Mouse (Mus musculus): ENCODE measurements around the gene Slc18a3. TPM values are rescaled to one million over a fixed set of nuclear protein-coding genes. Genes with fewer than 3 reads are reported as not detected.

Slc18a3 gene
- polyA plus RNA-seq, 1 experiment from 2014 or later = 0.09 TPM

GRCm38 (mm10) chr14:32418747-32419146 lies 45.9 kb downstream of the Slc18a3 start:
- H3K9ac ChIP-seq = no peak overlapping the region
- no peak overlapping the region for H3K4me2 ChIP-seq

More at GRCm38 (mm10) chr14:32418747-32419146, 45.9 kb downstream of the Slc18a3 start:
- WGBS = 75% methylated on average over 11 of the region's 11 CpGs
- no peaks in the 10 kb centered on the region for H3K36me3 ChIP-seq (ENCODE audit: insufficient read depth)
- DNase-seq (no peak), ATAC-seq (ENCODE audit: insufficient read depth) (no peak)
- no peaks in the 10 kb centered on the region for H3K4me1 ChIP-seq (ENCODE audit: insufficient read depth)
- no peaks in the 10 kb centered on the region; the same call in 1 of the 2 replicates for H3K9me3 ChIP-seq (ENCODE audit: low read depth, low read length)
- TF ChIP-seq CTCF (IDR thresholded peaks at IDR 0.05; ENCODE audit: low read depth) = no peak
- no peak overlapping the region for H3K27ac ChIP-seq (ENCODE audit: low read depth)
- no peaks in the 10 kb centered on the region for H3K27me3 ChIP-seq (ENCODE audit: insufficient read depth, low read length)
- H3K4me3 ChIP-seq (ENCODE audit: low read depth, low read length) = no peak overlapping the region

Other genes with a start within 250 kb of the Slc18a3 start
- gene Ogdhl, start 142.8 kb downstream of the Slc18a3 start, polyA plus RNA-seq (2014; fragmentation: Nextera tagmentation; extraction: Ambion mirVana) = 10.6 and 11.0 TPM in 2 replicates
- gene 1700024G13Rik, start 76.5 kb downstream of the Slc18a3 start, polyA plus RNA-seq (2014; fragmentation: Nextera tagmentation; extraction: Ambion mirVana) = not detected in 2 replicates
- gene Chat, start 1.1 kb upstream of the Slc18a3 start, polyA plus RNA-seq (2014; fragmentation: Nextera tagmentation; extraction: Ambion mirVana) = not detected in 2 replicates
- 18.4 and 18.8 TPM in 2 replicates for gene Ercc6, start 48.7 kb upstream of the Slc18a3 start, polyA plus RNA-seq (2014; fragmentation: Nextera tagmentation; extraction: Ambion mirVana)
- gene Prrxl1, start 134.6 kb upstream of the Slc18a3 start, polyA plus RNA-seq (2014; fragmentation: Nextera tagmentation; extraction: Ambion mirVana) = 0.20 TPM in 1 of 2 replicates, not detected in the other
- 0.18 and 0.22 TPM in 2 replicates for gene 3425401B19Rik, start 220.4 kb upstream of the Slc18a3 start, polyA plus RNA-seq (2014; fragmentation: Nextera tagmentation; extraction: Ambion mirVana)

All from lung, embryonic 14.5 days (tissue).